Mouse (Mus musculus): ENCODE data around the gene Bbs9. TPM values are rescaled to one million over a fixed set of nuclear protein-coding genes. Genes with fewer than 3 reads are reported as not detected.
A peak's percentile ranks its signal among the peaks of the same experiment; 100 is the strongest.

Bbs9 gene
- total and polyA plus RNA-seq, 2 experiments from 2014 or later: 22.6 to 40.0 TPM

DNA sequence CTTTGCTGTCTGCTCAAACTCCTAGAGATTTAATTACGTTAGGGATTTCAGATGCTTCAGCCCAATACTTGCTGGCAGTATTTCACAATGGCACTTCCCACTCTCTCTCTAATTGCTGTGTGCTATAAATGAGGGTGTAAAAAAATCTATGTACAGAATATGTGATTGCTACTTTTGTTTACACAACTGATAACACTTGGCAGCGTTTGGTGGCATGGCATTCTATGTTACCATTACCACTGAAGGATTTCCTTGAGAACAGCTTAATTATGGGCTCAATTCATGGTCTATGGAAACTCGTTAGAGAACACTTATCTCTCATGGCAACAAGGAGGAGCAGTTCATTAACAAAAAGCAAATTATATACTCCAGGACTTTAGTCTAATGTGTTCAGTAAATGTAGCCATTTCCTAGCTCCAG lies 351.1 kb downstream of the Bbs9 start:
- ATAC-seq (ENCODE audit: low FRiP score) (no peak), DNase-seq (ENCODE audit: low spot score) (peak; percentile 18)
- H3K4me2 ChIP-seq (ENCODE audit: low read depth, low read length, poor library complexity, severe bottlenecking): no peak overlapping the region
- H3K27me3 ChIP-seq (ENCODE audit: insufficient read depth, low read length): no peaks in the 10 kb centered on the region
- H3K9me3 ChIP-seq (ENCODE audit: low read length): no peaks in the 10 kb centered on the region
- no peak overlapping the region for H3K27ac ChIP-seq (ENCODE audit: low read depth, low read length)
- H3K9ac ChIP-seq (replicated peaks; ENCODE audit: low read length, poor library complexity, severe bottlenecking): no peak overlapping the region
- TF ChIP-seq CTCF (IDR thresholded peaks at IDR 0.05): no peak
- no peak overlapping the region for H3K4me3 ChIP-seq (ENCODE audit: low read depth, low read length)
- no peaks in the 10 kb centered on the region for H3K36me3 ChIP-seq (ENCODE audit: insufficient read depth, low read length)
- H3K4me1 ChIP-seq (ENCODE audit: insufficient read depth, low read length): peaks cover 9% of the 10 kb centered on the region; the same call in 1 of the 2 replicates
- 63% methylated on average over 3 of the region's 3 CpGs for WGBS

DNA sequence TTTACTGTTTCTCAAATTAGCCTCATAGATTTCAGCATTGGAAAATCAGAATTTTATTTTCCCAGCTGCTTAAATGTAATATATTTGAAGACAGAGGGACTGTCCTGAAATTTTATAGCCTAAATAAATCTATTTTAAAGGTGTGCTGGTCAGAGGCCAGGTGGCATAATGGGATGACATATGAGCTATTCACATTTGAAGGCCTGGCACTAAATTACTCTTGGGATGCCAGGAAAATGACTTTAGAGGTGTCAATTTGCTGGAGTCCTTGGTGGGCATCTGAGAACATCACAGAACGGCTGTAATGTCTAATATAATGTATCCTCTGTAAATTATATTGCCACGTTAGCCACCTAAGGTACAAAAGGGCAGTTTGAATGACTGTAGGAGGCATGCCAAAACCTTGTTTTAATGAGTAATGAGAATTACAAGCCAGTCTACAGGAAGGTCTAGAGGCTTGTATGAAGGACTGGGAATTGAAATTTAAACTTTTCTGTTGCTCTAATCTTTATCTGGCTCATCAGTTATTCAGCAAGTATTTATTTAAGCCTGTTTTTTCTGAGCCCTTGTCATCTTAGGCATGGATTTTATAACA lies 351.8 kb downstream of the Bbs9 start:
- TF ChIP-seq CTCF (IDR thresholded peaks at IDR 0.05): no peak
- Histone ChIP-seq H3K4me3 (ENCODE audit: low read depth, low read length) (no peak overlapping the region), H3K4me2 (ENCODE audit: low read depth, low read length, poor library complexity, severe bottlenecking) (no peak overlapping the region), H3K9ac (replicated peaks; ENCODE audit: low read length, poor library complexity, severe bottlenecking) (no peak overlapping the region), H3K4me1 (ENCODE audit: insufficient read depth, low read length) (peaks cover 9% of the 10 kb centered on the region; the same call in 1 of the 2 replicates), H3K27me3 (ENCODE audit: insufficient read depth, low read length) (no peaks in the 10 kb centered on the region), H3K36me3 (ENCODE audit: insufficient read depth, low read length) (no peaks in the 10 kb centered on the region), H3K27ac (ENCODE audit: low read depth, low read length) (no peak overlapping the region), H3K9me3 (ENCODE audit: low read length) (no peaks in the 10 kb centered on the region)
- ATAC-seq (ENCODE audit: low FRiP score) (no peak), DNase-seq (ENCODE audit: low spot score) (no peak)
- WGBS: 66% methylated on average over 2 of the region's 2 CpGs

GRCm38 (mm10) chr9:22829212-22829960 lies 353.9 kb downstream of the Bbs9 start:
- no peak overlapping the region for H3K4me2 ChIP-seq (ENCODE audit: low read depth, low read length, poor library complexity, severe bottlenecking)
- WGBS: 36% methylated on average over 21 of the region's 21 CpGs
- no peak overlapping the region for H3K27ac ChIP-seq (ENCODE audit: low read depth, low read length)

DNA sequence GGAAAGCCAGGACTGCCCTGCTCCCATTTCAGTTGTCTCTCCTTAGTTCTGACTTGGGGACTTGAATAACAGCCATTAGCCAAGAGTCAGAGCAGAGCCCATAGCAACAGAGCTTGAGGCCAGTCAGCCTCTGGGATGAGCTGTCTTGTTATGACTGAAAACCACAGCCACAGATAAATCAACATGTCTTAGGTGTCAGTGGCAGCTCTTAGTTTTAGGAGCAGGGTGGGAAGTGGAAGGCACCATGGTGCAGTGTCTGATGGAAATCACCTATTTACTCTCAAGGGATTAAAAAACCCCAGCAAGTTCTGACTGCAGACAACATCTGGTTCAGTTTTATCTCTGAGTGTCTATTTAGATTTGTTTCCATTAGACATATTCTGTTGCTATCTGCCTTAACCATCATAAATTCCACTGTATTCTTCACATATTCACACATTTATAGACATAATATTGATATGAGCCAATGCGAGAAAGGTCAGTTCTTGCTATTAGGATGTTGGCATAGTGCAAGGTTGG lies 359.5 kb downstream of the Bbs9 start:
- TF ChIP-seq CTCF (IDR thresholded peaks at IDR 0.05): no peak
- Histone ChIP-seq H3K36me3 (ENCODE audit: insufficient read depth, low read length) (no peaks in the 10 kb centered on the region), H3K27me3 (ENCODE audit: insufficient read depth, low read length) (no peaks in the 10 kb centered on the region), H3K4me1 (ENCODE audit: insufficient read depth, low read length) (no peaks in the 10 kb centered on the region), H3K9ac (replicated peaks; ENCODE audit: low read length, poor library complexity, severe bottlenecking) (no peak overlapping the region), H3K4me3 (ENCODE audit: low read depth, low read length) (no peak overlapping the region), H3K27ac (ENCODE audit: low read depth, low read length) (no peak overlapping the region), H3K9me3 (ENCODE audit: low read length) (no peaks in the 10 kb centered on the region), H3K4me2 (ENCODE audit: low read depth, low read length, poor library complexity, severe bottlenecking) (no peak overlapping the region)
- ATAC-seq (ENCODE audit: low FRiP score): no peak
- WGBS: 93% methylated on average over 1 of the region's 1 CpGs
- DNase-seq (ENCODE audit: low spot score): no peak

More at GRCm38 (mm10) chr9:22829212-22829960, 353.9 kb downstream of the Bbs9 start:
- no peak for TF ChIP-seq CTCF (IDR thresholded peaks at IDR 0.05)
- Histone ChIP-seq H3K9ac (replicated peaks; ENCODE audit: low read length, poor library complexity, severe bottlenecking) (no peak overlapping the region), H3K9me3 (ENCODE audit: low read length) (no peaks in the 10 kb centered on the region), H3K4me3 (ENCODE audit: low read depth, low read length) (no peak overlapping the region), H3K4me1 (ENCODE audit: insufficient read depth, low read length) (peaks cover 9% of the 10 kb centered on the region; the same call in 1 of the 2 replicates), H3K36me3 (ENCODE audit: insufficient read depth, low read length) (no peaks in the 10 kb centered on the region), H3K27me3 (ENCODE audit: insufficient read depth, low read length) (no peaks in the 10 kb centered on the region)
- DNase-seq (ENCODE audit: low spot score): peak; percentile 30
- ATAC-seq (ENCODE audit: low FRiP score): peak; percentile 29

GRCm38 (mm10) chr9:22837000-22837399 lies 361.5 kb downstream of the Bbs9 start:
- Histone ChIP-seq H3K27me3 (ENCODE audit: insufficient read depth, low read length) (no peaks in the 10 kb centered on the region), H3K4me3 (ENCODE audit: low read depth, low read length) (no peak overlapping the region), H3K4me2 (ENCODE audit: low read depth, low read length, poor library complexity, severe bottlenecking) (no peak overlapping the region), H3K27ac (ENCODE audit: low read depth, low read length) (no peak overlapping the region), H3K4me1 (ENCODE audit: insufficient read depth, low read length) (no peaks in the 10 kb centered on the region), H3K9me3 (ENCODE audit: low read length) (no peaks in the 10 kb centered on the region), H3K36me3 (ENCODE audit: insufficient read depth, low read length) (no peaks in the 10 kb centered on the region), H3K9ac (replicated peaks; ENCODE audit: low read length, poor library complexity, severe bottlenecking) (no peak overlapping the region)
- DNase-seq (ENCODE audit: low spot score) (no peak), ATAC-seq (ENCODE audit: low FRiP score) (no peak)
- TF ChIP-seq CTCF (IDR thresholded peaks at IDR 0.05): no peak
- WGBS: 50% methylated on average over 6 of the region's 6 CpGs

DNA sequence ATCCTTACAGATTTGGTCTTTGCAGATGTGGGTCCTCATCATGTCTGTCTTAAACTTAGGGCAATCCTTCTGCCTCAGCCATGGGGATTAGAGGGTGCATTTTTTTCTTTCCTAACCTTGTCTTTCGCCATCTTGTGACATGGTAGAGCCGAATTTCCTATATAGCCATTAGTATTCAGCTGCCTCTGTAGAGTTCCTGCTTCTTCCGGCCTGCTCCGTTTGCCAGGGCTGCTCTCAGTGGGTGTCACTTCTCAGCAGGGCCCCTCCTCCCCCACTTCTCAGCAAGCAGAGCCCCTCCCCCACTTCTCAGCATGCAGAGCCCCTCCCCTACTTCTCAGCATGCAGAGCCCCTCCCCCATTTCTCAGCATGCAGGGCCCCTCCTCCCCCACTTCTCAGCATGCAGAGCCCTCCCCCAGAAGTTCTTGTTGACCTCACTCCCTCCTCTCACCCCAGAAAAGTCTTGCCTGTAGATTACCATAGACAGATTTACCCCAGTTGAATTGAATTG lies 362.2 kb downstream of the Bbs9 start:
- Histone ChIP-seq H3K27ac (ENCODE audit: low read depth, low read length) (no peak overlapping the region), H3K4me1 (ENCODE audit: insufficient read depth, low read length) (no peaks in the 10 kb centered on the region), H3K4me3 (ENCODE audit: low read depth, low read length) (no peak overlapping the region), H3K4me2 (ENCODE audit: low read depth, low read length, poor library complexity, severe bottlenecking) (no peak overlapping the region), H3K9ac (replicated peaks; ENCODE audit: low read length, poor library complexity, severe bottlenecking) (no peak overlapping the region), H3K36me3 (ENCODE audit: insufficient read depth, low read length) (no peaks in the 10 kb centered on the region), H3K9me3 (ENCODE audit: low read length) (no peaks in the 10 kb centered on the region), H3K27me3 (ENCODE audit: insufficient read depth, low read length) (no peaks in the 10 kb centered on the region)
- ATAC-seq (ENCODE audit: low FRiP score): no peak
- TF ChIP-seq CTCF (IDR thresholded peaks at IDR 0.05): no peak
- WGBS: 24% methylated on average over 4 of the region's 4 CpGs
- no peak for DNase-seq (ENCODE audit: low spot score)
